Mouse (Mus musculus) v-Abl transformed pro-B cells (cell line): ENCODE measurements around the gene Polr2h.

Experiments used
- in situ Hi-C, 2 experiments: fragments of 400-800 bp; cut with MboI; formaldehyde crosslinking; loops; one replicate each; pipeline ENCODE4 v1.15.1; 2025; ENCODE audit not compliant: unreplicated experiment in 2 of 2

Gene Polr2h

GRCm38 (mm10) chr16:20715976-20716840 is 1.3 kb upstream of the Polr2h start:
- in situ Hi-C loops: loop anchor here (5.0 to 25.0 kb wide), 6 partner anchors 46 to 1546 kb away; partner anchors contain the start of genes Senp2 (in 1 of the 2) and Tra2b (in 1 of the 2)

- in situ Hi-C loops: loop anchor here (5.0 to 25.0 kb wide), 6 partner anchors 45 to 1545 kb away; partner anchors contain the start of genes Senp2 (in 1 of the 2) and Tra2b (in 1 of the 2)
Measured at GRCm38 (mm10) chr16:20716841-20717180, 654 bp upstream of the Polr2h start.

DNA sequence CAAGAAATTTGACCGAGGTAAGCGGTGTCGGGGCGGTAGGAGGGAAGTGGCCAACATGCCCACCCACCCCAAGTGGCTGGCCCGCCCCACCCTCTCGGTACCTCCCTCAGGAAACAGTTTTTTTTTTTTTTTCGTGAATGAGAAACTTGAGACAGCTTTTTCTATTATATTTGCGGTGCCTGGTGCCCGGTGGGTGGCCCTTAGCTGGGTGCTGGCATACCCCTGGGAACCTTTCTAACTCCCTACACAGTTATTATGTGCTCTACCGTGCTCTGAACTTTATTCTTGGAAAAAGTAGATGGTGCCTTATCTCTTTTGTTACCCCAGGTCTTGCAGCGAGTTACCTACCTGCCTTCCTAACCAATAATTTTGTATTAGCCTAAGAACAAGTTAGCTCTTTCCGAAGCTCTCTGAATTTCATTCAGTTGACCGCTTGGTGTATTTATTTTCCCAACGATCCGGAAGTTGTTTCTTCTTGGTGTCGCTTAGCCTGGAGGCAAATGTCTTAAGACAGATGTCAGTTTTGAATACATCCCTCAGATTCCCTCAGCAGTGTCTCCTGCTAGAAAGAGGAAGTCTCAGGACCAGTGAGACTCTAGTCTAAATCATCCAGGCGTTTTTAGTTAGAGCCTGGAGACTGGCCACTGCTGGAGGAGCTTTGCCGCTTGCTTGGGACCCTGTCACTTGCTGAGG is 659 bp downstream of the Polr2h start:
- in situ Hi-C loops: loop anchor here (5.0 to 25.0 kb wide), 6 partner anchors 44 to 1544 kb away; partner anchors contain the start of genes Senp2 (in 1 of the 2) and Tra2b (in 1 of the 2)

DNA sequence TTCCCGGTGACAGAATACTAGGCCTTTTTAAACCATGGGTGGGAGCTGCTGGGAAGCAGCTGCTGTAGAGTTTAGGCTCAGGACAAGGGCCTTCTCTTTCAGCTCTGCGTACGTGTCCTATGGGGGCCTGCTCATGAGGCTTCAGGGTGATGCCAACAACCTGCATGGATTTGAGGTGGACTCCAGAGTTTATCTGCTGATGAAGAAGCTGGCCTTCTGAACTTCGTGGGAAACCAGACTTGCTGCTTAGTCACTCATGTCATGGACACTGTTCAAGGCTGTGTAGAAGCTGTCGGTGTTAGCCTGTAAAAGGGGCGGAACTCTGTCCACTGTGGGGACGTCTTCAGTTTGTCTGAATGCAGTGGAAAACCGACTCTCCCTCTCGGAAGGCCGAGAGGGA is 4.3 kb downstream of the Polr2h start:
- in situ Hi-C loops: loop anchor here (25.0 kb wide), 4 partner anchors 465 to 1540 kb away; partner anchors contain the start of genes Senp2 (in 1 of the 2) and Tra2b (in 1 of the 2)

- in situ Hi-C loops: loop anchor here (25.0 kb wide), 4 partner anchors 465 to 1540 kb away; partner anchors contain the start of genes Senp2 (in 1 of the 2) and Tra2b (in 1 of the 2)
Measured at GRCm38 (mm10) chr16:20722736-20723135, 5.3 kb downstream of the Polr2h start.

DNA sequence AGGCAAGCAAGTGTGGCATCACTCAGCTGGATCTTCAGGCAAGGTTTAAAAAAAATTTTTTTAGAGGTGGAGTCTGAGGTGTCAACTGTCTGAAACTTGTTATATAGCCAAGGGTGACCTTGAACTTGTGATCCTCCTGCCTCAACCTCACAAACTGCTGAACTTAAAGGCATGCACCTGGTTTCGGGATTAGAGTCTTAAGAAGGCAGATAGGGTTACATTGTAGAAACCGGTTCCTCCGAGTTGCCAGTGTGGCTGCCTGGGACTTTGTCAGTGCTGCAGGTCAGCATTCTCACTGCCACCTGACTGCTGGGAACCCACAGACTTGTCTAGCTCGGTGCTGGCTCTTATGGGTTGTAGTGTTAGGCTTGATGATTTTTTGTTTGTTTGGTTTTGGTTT is 5.8 kb downstream of the Polr2h start:
- in situ Hi-C loops: loop anchor here (25.0 kb wide), 4 partner anchors 464 to 1539 kb away; partner anchors contain the start of genes Senp2 (in 1 of the 2) and Tra2b (in 1 of the 2)

DNA sequence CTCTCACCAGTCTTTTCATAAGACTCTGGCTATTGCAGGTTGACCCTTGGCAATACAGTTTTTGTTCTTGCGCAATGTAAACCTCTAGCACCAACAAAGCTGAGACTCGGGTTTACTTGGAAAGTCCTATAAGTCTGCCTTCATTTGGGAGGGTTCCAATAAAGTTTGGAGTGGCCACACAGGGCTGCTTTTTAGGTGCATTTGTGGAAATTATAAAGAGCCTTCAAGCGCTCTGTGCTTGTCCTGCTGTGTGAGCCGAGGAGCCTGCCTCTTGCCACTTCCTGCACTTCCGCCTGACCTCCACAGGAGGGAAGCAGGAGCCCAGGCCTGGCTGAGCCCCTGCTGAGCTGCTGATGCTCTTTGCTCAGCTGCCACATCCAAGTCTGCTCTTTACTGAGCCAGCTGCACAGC is 6.9 kb downstream of the Polr2h start:
- in situ Hi-C loops: loop anchor here (25.0 kb wide), 4 partner anchors 463 to 1538 kb away; partner anchors contain the start of genes Senp2 (in 1 of the 2) and Tra2b (in 1 of the 2)

GRCm38 (mm10) chr16:20725321-20725720 is 7.9 kb downstream of the Polr2h start:
- in situ Hi-C loops: no loop called here

- in situ Hi-C loops: no loop called here
Measured at GRCm38 (mm10) chr16:20725750-20726149, 8.3 kb downstream of the Polr2h start.

DNA sequence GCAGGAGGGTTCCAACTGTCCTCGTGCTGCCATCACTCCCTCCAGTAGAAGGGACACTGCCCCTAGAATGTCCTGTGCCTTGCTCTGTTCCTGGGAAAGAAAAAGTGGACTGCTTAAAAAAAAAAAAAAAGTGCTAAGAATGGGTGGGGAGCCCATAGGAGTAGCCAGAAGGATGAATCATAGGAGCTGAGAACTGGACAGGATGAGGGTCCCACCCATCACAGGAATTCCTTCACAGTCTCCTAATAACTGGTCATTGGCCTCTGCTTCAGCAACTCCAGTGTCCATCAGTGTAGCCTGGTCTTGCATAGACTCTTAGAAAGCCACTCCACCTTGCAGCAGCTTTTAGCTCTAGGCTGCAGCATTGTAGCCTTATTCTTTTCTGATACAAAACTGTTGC is 8.9 kb downstream of the Polr2h start:
- in situ Hi-C loops: no loop called here

DNA sequence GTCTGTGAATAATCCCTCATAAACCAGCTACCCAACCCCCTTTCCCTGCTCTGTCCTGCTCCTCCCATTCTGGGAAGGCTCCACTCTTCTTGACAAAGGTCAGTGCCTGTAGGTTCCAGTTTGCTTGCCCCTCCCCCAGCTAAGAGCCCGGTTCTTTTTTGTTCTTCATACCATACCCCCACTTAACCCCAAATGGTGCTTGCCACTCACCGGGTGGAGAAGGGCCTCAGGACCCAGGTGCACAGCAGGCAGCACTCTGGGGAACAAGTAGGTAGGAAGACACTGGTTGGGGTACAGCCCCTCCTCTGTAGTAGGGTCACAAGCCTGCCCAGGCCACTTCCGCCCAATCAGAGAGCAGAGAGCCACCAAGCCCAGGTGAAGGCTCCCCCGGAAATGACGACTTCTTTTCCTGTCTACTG is 12.8 kb downstream of the Polr2h start:
- in situ Hi-C loops: no loop called here

DNA sequence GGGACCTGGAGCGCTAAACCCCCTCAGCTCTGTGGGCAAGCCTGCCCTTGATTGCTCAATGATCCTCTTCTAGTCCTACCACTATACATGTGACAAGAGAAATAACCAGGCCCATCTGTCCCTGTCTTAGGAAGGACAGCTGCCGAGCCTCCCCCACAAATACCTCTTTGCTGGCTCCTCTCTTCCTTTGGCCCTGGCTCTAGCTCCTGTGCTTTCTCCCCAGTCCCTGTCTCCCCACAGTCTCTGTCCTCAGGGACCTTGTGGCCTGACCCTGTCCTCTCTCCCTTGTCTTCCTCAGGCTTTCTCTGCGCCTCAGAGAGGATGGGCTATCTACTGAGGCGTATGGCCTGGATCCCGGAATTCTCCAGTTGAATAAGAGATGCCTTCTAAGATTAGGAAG is 14.2 kb downstream of the Polr2h start:
- in situ Hi-C loops: no loop called here

- in situ Hi-C loops: no loop called here
Measured at GRCm38 (mm10) chr16:20732251-20732924, 14.9 kb downstream of the Polr2h start.

DNA sequence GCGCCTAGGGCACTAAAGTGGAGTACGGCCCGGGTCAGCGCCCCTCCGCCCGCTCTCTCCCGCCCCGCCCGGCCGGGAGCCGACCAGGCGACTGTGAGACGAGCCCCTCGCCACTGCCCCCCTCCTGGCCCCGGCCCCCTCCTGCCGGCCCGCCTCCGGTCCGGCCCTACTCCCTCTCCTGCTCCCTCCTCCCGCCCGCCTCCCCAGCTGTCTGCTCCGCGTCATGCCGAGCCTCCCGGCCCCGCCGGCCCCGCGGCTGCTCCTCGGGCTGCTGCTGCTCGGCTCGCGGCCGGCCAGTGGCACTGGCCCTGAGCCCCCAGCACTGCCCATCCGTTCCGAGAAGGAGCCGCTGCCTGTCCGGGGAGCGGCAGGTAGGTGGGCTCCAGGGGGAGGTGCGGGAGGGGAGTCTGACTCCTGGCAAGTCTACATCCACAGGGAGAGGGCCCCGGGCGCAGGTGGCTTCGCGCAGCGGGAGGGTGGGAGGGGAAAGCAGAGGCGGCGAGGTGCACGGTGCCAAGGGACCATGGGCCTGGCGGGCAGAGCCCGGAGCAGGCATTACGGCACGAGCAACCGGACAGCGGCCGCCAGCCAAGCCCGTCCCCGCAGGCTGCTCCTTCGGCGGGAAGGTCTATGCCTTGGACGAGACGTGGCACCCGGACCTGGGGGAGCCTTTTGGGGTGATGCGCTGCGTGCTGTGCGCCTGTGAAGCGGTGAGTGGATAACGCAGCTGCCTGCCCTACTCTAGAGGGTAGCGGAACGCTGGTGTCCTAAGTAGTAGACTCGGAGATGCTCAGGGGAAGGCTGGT is 15.7 kb downstream of the Polr2h start, which contains the start of gene Chrd:
Chrd (plus strand) TSS at position 203 of the 806 bp plus-strand sequence.
- in situ Hi-C loops: no loop called here

DNA sequence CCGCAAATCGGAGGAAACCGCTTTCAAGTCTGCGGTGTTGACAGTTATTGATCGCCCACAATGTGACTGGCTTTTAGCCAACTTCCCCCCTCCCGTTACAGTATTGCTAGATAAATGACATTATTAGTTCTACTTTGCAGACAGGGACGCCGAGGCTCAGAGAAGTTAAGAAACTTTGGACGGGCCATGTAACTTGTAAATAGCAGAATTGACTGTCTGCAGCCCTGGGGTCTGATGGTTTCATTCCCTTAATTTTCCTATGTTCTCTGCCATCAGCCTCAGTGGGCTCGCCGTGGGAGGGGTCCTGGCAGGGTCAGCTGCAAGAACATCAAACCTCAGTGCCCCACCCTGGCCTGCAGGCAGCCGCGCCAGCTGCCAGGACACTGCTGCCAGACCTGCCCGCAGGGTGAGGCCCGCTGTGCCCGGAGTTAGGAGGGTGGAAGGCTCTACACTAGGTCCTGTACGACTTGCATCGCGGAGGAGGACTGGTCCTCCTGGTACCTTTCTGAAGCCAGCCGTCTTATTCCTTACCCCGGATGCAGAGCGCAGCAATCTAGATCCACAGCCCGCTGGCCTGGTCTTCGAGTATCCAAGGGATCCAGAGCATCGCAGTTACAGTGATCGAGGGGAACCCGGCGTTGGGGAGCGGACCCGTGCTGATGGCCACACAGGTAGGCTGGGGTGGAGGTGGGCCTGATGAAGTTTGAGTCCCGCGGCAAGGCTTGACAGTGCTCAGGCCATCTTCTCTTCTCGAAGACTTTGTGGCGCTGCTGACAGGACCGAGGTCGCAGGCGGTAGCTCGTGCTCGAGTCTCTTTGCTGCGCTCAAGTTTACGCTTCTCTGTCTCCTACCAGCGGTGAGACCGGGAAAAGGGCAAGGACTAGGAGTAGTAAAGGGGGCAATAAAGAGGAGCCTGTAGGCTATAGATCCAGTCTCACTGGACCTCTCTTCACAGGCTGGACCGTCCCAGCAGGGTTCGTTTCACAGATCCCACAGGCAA is 16.6 kb downstream of the Polr2h start, which contains the start of gene Thpo:
Thpo (minus strand) TSS at position 781 of the 1,000 bp plus-strand sequence.
- in situ Hi-C loops: no loop called here

DNA sequence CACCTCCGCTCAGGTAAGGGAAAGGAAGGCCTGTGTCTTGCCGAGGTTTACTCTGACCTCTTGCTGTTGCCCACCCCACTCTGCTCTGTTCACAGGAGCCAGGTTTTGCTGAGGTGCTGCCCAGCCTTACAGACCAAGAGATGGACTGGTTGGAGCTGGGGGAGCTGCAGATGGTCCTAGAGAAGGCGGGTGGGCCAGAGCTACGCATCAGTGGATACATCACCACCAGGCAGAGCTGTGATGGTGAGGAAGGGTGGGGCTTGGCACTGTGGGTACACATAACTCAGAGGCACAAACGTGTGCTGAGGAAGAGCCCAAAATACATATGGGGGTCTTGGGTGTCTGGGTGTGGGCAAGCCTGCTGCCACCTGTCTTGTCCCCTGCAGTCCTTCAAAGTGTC is 18.2 kb downstream of the Polr2h start:
- in situ Hi-C loops: no loop called here

DNA sequence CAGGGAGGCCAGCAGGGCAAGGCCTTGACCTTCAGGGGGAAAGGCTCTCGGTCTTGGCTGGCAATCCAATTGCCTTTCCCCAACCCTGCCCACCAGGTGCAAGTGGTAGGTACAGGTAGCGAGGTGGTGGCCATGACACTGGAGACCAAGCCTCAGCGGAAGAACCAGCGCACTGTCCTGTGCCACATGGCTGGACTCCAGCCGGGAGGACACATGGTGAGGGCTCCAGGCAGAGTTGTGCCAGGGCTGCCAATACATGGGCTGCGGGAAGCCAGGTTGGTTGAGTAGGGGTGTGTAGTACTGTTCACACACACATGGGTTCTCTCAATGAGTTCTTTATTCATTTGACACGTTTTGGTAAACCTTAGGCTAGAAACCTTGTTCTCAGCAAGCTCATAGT is 18.7 kb downstream of the Polr2h start:
- in situ Hi-C loops: no loop called here

- in situ Hi-C loops: no loop called here
Measured at GRCm38 (mm10) chr16:20736823-20737222, 19.4 kb downstream of the Polr2h start.
